Mouse (Mus musculus) ES-Bruce4 (cell line): ENCODE data around the gene Mrnip. TPM values are rescaled to one million over a fixed set of nuclear protein-coding genes. Genes with fewer than 3 reads are reported as not detected.
A peak's percentile ranks its signal among the peaks of the same experiment; 100 is the strongest.

Source experiments
- H3K27ac ChIP-seq: 2 replicates; pipeline ENCODE4 v1.5.1; 2012; ENCODE audit warnings: low read length, inconsistent platforms; ENCODE audit not compliant: insufficient read depth
- H3K27me3 ChIP-seq: 2 replicates; pipeline ENCODE4 v1.6.1; 2012; ENCODE audit warnings: mild to moderate bottlenecking, low read length, inconsistent platforms; ENCODE audit not compliant: control insufficient read depth, poor library complexity, insufficient read depth, severe bottlenecking
- H3K36me3 ChIP-seq: 2 replicates; pipeline ENCODE4 v1.6.1; 2012; ENCODE audit warnings: inconsistent platforms, mild to moderate bottlenecking, low read length, moderate library complexity; ENCODE audit not compliant: control insufficient read depth, poor library complexity, insufficient read depth, severe bottlenecking
- H3K4me1 ChIP-seq: one replicate; pipeline ENCODE4 v1.8.1; 2011; ENCODE audit warnings: low read length; ENCODE audit not compliant: control insufficient read depth, insufficient read depth
- H3K4me3 ChIP-seq: 2 replicates; pipeline ENCODE4 v1.5.1; 2011; ENCODE audit warnings: low read depth, mild to moderate bottlenecking, low read length
- H3K9ac ChIP-seq: 2 replicates; pipeline ENCODE4 v1.6.1; 2012; ENCODE audit warnings: low read depth, mild to moderate bottlenecking, inconsistent platforms; ENCODE audit not compliant: poor library complexity, severe bottlenecking
- H3K9me3 ChIP-seq: replicated peaks from 2 replicates; pipeline ENCODE4 v1.6.1; 2012; ENCODE audit warnings: mild to moderate bottlenecking, low read length, inconsistent platforms; ENCODE audit not compliant: control insufficient read depth, poor library complexity, insufficient read depth, severe bottlenecking
- CTCF ChIP-seq: IDR thresholded peaks from one replicate; pipeline ENCODE4 v1.8.1; 2011; ENCODE audit warnings: low read depth, low read length
- EP300 ChIP-seq: IDR thresholded peaks from 2 replicates; pipeline ENCODE4 v1.6.1; 2011; ENCODE audit warnings: low read depth, low read length; ENCODE audit not compliant: insufficient read depth
- POLR2A ChIP-seq: IDR thresholded peaks from one replicate; pipeline ENCODE4 v1.8.1; 2011; ENCODE audit warnings: low read length; ENCODE audit not compliant: insufficient read depth
- polyA plus RNA-seq: library from polyadenylated mRNA; stranded (reverse); fragments of >200 nt; gene quantifications from 2 replicates; pipeline ENCODE4 v1.2.4, GENCODE M21; 2011; ENCODE audit warnings: low read depth; ENCODE audit not compliant: missing spikeins, insufficient read depth, insufficient read length

Mrnip gene
- polyA plus RNA-seq, 1 experiment, result 11.0 TPM

DNA sequence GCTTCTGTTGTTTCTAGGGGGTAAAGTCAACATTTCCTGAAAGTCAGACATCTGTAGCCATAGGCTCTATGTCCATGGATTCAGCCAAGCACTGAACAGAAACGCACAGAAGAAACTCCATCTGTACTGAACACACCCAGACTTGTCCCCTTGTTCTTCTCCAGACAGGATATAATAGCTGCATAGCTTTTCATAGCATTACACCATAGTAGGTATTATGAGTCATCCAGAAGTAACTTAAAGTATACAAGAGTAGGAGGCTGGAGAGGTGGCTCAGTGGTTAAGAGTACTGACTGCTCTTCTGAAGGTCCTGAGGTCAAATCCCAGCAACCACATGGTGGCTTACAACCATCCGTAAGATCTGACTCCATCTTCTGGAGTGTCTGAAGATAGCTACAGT is 18.5 kb upstream of the Mrnip start:
- Histone ChIP-seq H3K9ac (no peak overlapping the region), H3K4me1 (no peaks in the 10 kb centered on the region), H3K9me3 (no peaks in the 10 kb centered on the region), H3K4me3 (no peak overlapping the region), H3K36me3 (peaks cover 2% of the 10 kb centered on the region; the same call in 1 of the 2 replicates), H3K27me3 (no peaks in the 10 kb centered on the region), H3K27ac (no peak overlapping the region)
- TF ChIP-seq POLR2A, result no peak
- no peak for TF ChIP-seq EP300
- TF ChIP-seq CTCF, result no peak

DNA sequence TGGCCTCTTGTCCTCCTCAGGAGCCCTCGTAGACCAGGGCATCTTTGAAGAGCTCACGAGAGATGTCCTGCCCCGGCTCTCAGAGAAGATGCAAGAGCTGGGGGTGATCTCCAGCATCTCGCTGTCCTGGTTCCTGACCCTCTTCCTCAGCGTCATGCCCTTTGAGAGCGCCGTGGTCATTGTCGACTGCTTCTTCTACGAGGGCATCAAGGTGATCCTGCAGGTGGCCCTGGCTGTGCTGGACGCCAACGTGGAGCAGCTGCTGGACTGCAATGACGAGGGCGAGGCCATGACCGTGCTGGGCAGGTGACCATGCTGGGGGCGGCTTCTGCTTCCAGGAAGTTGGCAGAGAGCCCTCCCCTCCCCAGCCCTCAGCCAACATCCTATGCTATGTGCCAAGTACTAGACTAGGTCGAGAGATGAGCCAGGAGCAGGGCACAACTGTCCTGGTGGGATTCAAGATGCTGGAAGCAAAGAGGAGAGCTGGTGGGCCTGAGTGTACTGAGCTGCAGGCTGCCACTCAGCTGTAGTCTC is 17.5 kb upstream of the Mrnip start:
- H3K27me3 ChIP-seq, result no peaks in the 10 kb centered on the region
- no peak overlapping the region for H3K27ac ChIP-seq
- no peak overlapping the region for H3K9ac ChIP-seq
- no peak overlapping the region for H3K4me3 ChIP-seq
- H3K9me3 ChIP-seq, result no peaks in the 10 kb centered on the region
- peaks cover 2% of the 10 kb centered on the region; the same call in 1 of the 2 replicates for H3K36me3 ChIP-seq
- no peaks in the 10 kb centered on the region for H3K4me1 ChIP-seq
- no peak for TF ChIP-seq POLR2A
- no peak for TF ChIP-seq EP300
- TF ChIP-seq CTCF, result no peak

DNA sequence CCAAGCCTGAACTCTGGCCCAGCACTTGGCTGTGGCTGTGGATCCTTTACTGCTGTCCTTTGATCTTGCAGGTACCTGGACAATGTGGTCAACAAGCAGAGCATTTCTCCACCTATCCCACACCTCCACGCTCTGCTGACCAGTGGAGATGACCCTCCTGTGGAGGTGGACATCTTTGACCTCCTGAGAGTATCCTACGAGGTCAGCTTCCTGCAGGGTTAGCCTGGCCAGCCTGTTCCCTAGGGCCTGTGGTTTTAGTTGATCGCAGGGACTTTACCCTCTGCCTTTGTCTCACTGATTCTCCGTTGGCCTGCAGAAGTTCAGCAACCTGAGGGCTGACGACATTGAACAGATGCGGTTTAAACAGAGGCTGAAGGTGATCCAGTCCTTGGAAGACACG is 15.9 kb upstream of the Mrnip start:
- no peaks in the 10 kb centered on the region; the same call in 1 of the 2 replicates for H3K36me3 ChIP-seq
- TF ChIP-seq CTCF (no peak), POLR2A (no peak), EP300 (no peak)

DNA sequence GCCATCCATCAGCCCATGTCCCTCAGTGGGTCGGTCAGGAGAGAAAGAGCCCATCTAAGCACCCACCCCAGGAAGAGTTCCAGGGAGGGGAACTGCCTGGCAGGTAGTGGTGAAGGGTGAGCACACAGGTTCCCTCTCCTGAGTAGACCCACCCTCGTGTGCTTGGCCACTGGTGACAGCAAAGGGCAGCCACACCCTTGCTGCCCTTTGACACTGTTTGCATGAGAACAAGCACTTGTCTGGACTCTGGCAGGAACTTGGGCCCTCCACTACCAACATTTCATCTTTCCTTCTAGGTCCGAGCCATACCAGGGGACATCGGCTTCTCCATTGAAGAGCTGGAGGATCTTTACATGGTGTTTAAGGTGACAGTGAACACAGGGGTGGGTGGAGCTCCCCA is 14.9 kb upstream of the Mrnip start:
- Histone ChIP-seq H3K9ac (no peak overlapping the region), H3K4me3 (no peak overlapping the region), H3K36me3 (no peaks in the 10 kb centered on the region; the same call in 1 of the 2 replicates), H3K27ac (no peak overlapping the region), H3K4me1 (no peaks in the 10 kb centered on the region), H3K27me3 (no peaks in the 10 kb centered on the region), H3K9me3 (no peaks in the 10 kb centered on the region)
- TF ChIP-seq CTCF (no peak), POLR2A (no peak), EP300 (no peak)

More for the DNA sequence above, 15.9 kb upstream of the Mrnip start:
- no peaks in the 10 kb centered on the region for H3K27me3 ChIP-seq
- no peaks in the 10 kb centered on the region for H3K9me3 ChIP-seq
- H3K27ac ChIP-seq, result no peak overlapping the region
- H3K9ac ChIP-seq, result no peak overlapping the region
- H3K4me1 ChIP-seq, result no peaks in the 10 kb centered on the region
- H3K4me3 ChIP-seq, result no peak overlapping the region

DNA sequence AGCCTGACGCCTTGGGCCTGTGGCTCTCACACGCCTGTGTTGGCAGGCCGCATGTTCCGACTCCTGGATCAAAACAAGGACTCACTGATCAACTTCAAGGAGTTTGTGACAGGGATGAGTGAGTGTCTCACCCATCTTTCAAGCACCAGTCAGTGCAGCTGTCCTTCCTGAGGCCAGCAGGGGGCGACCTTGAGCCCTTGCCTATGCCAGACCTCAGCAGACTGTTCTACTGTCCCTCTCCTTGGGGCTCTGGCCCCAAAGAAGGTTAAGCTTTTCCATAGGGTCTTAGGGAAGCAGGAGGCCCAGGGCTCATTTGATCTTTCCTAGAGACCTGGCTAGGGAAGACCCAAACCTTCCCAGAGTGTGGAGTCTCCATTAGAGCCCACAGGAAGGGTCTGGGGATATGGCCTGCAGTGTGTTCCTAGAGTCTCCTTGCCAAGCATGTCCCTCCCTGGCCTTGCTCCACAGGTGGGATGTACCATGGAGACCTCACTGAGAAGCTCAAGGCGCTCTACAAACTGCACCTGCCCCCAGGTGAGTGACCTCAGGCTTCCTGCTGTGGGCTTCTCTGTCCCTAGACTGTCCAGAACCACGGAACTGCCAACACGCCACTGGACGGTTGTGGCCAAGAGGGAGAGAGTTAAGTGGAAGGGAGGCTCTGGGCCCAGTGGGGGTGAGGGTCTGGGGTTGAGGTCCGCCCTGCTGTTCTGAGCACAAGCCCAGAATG is 12.5 kb upstream of the Mrnip start:
- H3K9me3 ChIP-seq, result no peaks in the 10 kb centered on the region
- no peak overlapping the region for H3K4me3 ChIP-seq
- H3K27me3 ChIP-seq, result no peaks in the 10 kb centered on the region
- H3K4me1 ChIP-seq, result no peaks in the 10 kb centered on the region
- no peak overlapping the region for H3K27ac ChIP-seq
- no peaks in the 10 kb centered on the region for H3K36me3 ChIP-seq
- TF ChIP-seq CTCF (peak; percentile 99), EP300 (no peak), POLR2A (no peak)
- no peak overlapping the region for H3K9ac ChIP-seq
